Mouse (Mus musculus) embryonic fibroblast, embryonic 13.5 days (primary cell): ENCODE measurements around the gene Scrt2.

ENCODE experiments used
- CTCF ChIP-seq: IDR thresholded peaks from 2 replicates; pipeline ENCODE4 v1.5.1; 2011; ENCODE audit warnings: mild to moderate bottlenecking, control low read depth, low read length, moderate library complexity, borderline replicate concordance; ENCODE audit not compliant: insufficient read depth
- POLR2A ChIP-seq: IDR thresholded peaks from 2 replicates; pipeline ENCODE4 v1.6.1; 2011; ENCODE audit warnings: low read depth, mild to moderate bottlenecking, control low read depth, low read length, moderate library complexity

DNA sequence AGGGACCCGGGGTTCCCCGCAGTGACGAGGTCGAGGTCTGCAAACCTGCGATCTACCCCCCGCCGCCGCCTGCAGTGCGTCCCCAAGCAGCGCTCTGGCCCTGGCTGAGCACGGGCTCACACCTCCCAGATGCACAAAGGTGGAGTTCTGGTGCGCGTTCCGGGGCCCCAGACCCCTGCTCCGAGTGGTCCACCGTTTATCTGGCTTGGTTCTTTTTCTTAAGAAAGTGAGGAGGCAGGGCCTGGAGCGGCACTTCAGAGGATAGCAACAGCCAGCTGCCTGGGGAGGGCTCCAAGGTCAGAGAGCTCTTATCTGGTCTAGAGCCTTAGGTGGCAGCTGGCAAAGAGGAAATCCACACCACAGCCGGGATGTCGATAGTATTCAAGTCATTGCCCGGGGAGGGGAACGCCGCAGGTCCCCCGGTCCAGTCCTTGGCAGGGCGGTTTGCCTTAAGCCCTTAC, 32.3 kb upstream of the Scrt2 start:
- TF ChIP-seq CTCF (no peak), POLR2A (no peak)
